Mouse (Mus musculus): ENCODE results near the gene Dab2.

GRCm38 (mm10) chr15:6260741-6261430 is 38.7 kb upstream of the Dab2 start:
- TF ChIP-seq TAL1 (IDR thresholded peaks at IDR 0.05; ENCODE audit: low read length) (no peak), GATA1 (IDR thresholded peaks at IDR 0.05; ENCODE audit: low read length) (no peak)

Data from erythroblast, embryonic 14.5 days (primary cell).